Mouse (Mus musculus) left cerebral cortex, postnatal 14 days (tissue): ENCODE measurements around the gene Afmid. TPM values are rescaled to one million over a fixed set of nuclear protein-coding genes. Genes with fewer than 3 reads are reported as not detected.

Experiments used
- DNase-seq, 2 experiments: peaks; one replicate each; pipeline ENCODE4 v3.0.0; 2021 to 2022; ENCODE audit warnings: low spot score in 2 of 2, mixed read lengths in 1 of 2
- intact Hi-C: fragments of 180-260 bp; cut with DNase I; formaldehyde crosslinking; loops from one replicate; pipeline ENCODE4 v1.15.1; 2025
- total RNA-seq, 2 experiments: library from RNA; stranded (reverse); gene quantifications; 2 replicates each; pipeline ENCODE4 v1.2.3; 2021

Afmid gene
- total RNA-seq, 2 experiments from 2014 or later: 7.0 to 8.4 TPM

DNA sequence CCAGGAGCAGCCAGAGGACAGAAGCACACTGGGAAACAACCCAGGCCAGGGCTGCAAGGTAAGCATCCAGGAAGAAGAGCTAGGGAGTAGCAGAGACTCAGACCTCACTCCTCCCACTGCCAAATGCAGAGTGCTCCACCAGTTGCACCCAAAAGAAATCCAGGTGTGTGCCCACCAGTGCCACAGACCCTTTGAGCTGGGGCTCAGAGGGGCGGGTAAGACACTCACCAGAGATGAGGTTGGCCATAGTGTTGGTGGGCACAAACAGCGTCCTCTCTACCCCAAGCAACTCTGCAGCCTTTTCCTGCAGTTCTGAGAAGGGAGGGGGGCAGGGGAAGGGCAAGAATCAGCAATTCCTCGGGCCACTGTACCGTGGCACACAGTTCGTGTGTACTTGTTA lies 45.7 kb downstream of the Afmid start:
- no peak for DNase-seq

DNA sequence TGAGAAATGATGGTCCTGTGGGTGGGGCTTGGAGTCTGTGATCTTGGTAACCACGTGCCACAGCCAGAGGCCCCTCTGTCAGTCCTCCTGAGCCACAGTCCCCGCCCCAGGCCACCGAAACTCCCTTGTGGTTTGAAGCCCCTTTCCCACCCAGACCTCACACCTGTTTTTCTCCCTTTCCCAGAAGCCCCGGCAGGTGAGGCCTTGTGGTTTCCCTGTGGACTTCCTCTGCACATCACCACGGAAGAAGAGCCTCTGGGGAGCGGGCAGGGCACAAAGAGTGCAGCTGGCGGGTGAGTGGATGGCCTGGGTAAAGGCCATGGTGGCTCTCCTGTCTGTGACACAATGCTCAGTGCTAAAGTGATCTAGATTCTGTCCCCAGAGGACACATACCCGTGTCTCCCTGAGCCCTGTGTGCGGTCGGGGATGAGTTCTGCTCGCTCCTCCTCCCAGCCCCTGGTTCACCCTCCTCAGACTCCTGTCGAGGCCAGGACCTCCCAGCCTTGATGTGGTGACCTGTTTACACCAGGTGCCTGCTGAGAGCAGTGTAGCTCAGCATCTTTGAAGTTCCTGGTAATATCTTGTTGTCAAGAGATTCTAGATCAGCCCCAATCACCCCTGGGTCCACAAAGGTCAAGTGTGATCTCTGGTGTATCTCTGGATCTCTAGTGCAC lies 46.3 kb downstream of the Afmid start:
- DNase-seq: no peak
- intact Hi-C loops: loop anchor here (2.0 to 10.0 kb wide), 3 partner anchors 149 to 343 kb away; no protein-coding TSS in a partner anchor

More for the DNA sequence above, 45.7 kb downstream of the Afmid start:
- intact Hi-C loops: loop anchor here (2.0 to 10.0 kb wide), 3 partner anchors 149 to 343 kb away; no protein-coding TSS in a partner anchor

DNA sequence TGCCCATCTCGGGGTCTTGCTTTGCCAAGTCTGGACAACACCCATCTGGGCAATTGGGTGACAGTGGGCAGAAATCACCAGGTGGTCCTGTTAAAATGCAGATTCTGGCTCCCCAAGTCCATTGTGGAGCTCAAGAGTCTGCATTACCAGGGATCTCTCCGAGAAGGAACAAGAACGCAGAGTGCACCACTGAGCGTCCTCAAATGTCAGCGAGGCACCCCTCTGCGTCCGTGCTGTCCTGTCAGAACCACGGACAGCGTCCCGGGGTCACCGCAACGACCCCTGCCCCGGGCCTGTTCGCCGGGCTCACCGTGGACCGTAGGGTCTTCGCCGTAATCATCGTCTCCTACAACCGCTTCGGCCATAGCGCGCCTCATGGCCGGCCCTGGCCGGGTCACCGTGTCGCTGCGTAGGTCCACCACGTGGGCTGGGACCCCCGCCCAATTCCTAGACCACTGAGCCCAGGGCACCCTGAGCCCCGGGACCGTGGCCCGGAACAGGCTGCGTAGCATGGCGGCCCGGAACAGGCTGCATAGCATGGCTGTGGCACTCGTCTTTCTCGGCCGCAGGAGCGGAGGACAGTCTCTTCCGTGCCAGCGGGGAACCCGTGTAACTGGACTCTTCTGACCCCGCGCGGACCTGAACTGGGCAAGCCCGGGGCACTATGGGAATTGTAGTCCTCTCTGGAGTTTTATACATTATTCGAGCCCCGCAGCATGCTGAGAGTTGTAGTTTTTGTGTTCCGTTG lies 47.3 kb downstream of the Afmid start, which contains the start of gene Tha1:
Gene Tha1 (minus strand): TSS at position 621 of the 748 bp plus-strand sequence.
- intact Hi-C loops: loop anchor here (10.0 kb wide), 1 partner anchor 342 kb away; no protein-coding TSS in a partner anchor
- peak; percentile 73 to 79 for DNase-seq

DNA sequence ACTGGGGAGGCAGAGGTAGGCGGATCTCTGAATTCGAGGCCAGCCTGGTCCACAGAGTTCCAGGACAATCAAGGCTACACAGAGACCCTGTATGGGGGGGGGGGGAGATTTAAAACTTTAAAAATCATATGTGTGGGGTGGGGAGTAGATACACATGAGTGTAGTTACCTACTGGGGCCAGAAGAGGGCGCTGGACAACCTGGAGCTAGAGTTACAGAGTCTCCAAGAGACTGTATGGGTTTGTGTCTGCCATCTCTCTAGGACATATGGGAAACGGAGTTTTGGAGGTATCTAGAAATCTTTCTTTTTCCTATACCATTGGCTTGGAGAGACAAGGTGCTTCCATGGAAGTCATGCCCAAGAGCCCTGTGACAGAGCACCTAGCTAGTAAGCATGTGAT lies 48.7 kb downstream of the Afmid start:
- DNase-seq: no peak
- intact Hi-C loops: loop anchor here (10.0 kb wide), 1 partner anchor 340 kb away; no protein-coding TSS in a partner anchor

DNA sequence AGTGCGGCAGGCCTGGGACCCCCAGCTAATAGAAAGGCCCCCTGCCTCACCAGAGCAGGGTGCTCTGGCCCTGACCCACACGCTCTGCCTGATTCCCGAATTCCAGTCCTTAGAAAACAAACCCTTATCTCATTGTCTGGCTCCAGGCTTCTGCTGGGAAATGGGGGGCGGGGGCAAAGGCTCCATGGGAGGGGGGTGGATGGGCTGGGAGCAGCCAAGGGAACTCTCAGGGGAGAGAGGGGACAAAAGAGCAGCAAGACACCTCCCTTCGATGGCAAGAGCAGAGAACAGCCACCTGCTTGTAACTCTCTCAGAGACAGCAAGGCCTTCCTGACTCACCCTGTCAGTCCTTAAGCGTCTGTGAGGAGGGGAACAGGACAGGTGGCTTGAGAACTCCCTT lies 50.0 kb downstream of the Afmid start:
- intact Hi-C loops: loop anchor here (5.0 to 10.0 kb wide), 2 partner anchors 92 to 339 kb away; no protein-coding TSS in a partner anchor
- no peak for DNase-seq

DNA sequence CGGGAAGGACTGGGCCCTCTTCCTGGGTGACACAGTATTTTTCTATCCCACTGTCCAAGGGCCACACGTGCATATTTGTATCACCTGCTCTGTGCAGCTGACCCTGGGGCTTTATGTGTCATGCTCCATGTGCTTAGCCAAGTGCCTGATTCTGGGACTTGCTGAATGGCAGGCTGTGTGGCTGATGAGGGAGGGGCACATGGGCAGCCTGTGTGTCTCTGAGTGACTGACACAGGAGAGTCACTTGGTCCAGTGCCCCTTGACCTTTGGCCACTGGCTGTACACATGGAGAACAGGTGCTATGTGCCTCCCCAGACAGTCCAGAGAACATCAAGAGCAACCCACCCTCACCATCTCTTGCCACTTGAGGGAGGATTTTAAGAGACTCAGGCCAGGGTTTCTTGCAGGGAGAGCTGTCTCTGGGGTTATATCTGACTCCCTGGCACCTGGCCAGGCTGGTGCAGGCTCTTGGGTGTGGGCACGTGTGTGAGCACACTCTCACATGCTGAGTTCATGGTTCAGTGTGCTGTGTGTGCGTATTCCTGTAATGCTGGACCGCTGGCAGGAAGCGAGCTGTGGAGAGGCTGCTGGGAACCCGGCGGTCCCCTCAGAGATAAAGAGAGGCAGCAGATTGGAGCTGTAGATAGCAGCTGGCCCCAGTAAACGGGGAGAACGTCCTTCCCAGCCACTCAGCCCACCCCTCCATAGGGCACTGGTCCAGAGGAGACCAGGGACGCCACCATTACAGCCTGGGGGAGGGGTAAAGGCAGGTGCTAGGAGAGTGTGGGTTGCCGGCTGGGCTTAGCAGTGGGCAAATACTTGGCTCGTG lies 52.4 kb downstream of the Afmid start:
- intact Hi-C loops: loop anchor here (5.0 to 10.0 kb wide), 2 partner anchors 89 to 337 kb away; no protein-coding TSS in a partner anchor
- peak; percentile 43 to 81 for DNase-seq

DNA sequence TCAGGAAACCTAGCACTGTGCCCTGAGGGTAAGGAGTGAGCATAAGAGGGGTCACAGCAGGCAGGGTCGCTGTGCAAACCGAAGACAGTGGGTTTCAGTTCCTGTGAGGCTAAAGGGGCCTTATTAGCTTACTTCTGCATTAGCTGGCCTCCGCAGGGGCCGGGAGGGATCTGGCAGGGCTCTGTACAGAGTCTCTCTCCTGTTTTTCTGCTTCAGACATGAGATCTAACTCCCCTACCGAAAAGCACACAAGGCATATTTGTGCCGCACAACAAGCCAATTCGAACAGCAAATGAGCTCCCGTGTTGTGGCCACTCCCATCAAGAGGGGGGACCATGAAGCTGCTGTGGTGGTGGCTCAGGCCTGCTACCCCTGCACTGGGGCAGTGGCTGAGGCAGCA lies 53.2 kb downstream of the Afmid start:
- intact Hi-C loops: loop anchor here (5.0 to 10.0 kb wide), 2 partner anchors 88 to 336 kb away; no protein-coding TSS in a partner anchor
- DNase-seq: peak in 1 of 2 experiments; percentile 37

DNA sequence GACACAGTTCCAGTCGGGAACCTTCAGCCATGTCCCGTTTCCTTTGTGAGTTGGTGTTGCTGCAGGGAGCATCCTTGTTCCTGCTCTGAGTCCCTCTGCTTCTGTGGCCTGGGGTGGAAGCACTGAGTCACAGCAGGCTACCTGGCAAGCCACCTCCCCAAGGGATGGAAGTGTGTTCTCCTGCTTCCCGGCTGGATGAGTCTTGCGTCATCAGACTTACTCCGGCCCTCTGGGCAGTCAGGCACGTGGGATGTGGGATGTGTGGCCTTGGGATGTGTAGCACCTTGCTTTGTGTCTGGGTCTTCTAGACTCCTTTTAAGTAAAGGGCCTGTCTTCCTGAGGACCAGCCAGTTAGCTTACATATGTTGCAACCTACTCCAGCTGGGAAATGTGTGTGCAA lies 54.0 kb downstream of the Afmid start:
- intact Hi-C loops: loop anchor here (5.0 to 10.0 kb wide), 2 partner anchors 88 to 335 kb away; no protein-coding TSS in a partner anchor
- no peak for DNase-seq

DNA sequence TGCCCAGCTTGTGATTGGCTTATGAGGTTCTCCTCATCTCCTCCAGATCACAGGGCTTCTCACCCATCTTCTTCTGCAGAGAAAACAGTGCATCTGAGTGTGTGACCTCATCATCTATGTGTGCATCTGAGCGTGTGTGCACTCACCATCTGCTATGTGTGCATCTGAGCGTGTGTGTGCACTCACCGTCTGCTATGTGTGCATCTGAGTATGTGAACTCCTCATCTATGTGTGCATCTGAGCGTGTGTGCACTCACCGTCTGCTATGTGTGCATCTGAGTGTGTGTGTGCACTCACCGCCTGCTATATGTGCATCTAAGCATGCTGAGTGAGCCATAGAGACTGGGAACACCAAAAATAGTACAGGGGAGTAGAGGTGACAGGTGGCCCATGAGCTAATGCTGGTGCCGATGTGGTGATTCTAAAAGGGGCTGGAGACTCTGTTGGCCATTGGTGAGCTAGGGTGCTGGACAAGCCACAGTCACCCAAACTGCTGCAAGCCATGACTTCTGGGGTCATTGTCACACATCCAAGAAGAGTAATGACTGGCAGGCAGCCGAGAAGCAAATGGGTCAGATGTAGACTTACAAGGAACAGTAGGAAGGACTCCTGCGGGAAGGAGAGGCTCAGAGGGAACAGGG lies 54.7 kb downstream of the Afmid start:
- intact Hi-C loops: no loop called here
- no peak for DNase-seq

DNA sequence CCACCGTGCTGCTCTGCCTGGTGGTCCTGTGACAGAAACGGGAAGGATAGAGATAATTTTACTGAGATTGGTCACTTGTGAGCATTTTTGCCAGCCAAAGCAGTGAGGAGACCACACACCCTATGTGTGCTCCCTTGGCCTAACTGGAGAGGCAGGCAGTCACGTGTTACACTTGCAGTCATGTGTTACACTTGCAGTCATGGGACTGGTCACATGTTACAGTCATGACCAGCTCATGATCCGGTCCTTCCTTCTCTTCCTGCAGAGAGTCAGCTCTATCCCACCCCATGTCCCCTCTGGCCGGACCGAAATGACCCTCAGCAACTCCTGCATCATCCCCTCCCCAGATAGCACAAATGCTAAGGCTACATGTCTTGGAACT lies 55.2 kb downstream of the Afmid start:
- no peak for DNase-seq
- intact Hi-C loops: no loop called here

DNA sequence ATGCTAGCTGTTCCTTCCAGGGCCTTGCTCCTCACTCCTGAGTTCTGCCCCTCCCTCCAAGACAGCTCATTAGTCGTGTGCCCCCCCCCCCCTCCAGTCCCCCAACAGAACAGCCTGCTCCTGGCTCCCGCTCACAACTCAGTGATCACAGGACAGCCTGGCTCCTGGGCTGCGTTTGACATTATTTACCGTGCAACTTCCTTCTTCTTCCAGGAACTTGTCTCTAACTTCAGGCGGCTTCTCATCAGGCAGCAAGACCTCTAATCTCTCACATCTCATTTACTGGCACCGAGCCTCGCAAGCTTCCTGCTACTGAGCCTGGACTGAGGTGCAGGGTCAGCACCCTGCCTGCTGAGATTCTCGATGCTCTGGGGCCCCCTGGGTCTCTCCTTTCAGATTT lies 56.1 kb downstream of the Afmid start:
- DNase-seq: no peak
- intact Hi-C loops: no loop called here

DNA sequence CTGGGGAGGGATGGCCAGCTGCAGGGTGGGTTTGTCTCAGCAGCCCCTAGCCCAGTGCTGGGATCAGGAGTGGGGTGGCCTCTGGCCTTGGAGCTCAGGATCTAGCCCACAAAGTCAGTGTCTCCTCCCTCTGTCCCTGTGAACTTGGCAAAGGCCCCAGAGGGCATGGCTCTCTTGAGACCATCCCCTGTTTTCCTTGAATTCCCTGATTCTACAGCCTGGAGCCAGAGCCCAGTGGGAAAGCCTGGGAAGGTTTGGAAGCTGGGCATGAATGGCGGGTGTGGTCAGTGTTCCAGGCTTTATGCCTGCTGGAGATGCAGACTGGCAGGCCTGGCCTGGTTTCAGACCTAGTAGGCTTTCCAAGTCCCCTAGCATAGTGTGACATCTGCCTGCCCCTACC lies 56.5 kb downstream of the Afmid start:
- intact Hi-C loops: no loop called here
- no peak for DNase-seq

DNA sequence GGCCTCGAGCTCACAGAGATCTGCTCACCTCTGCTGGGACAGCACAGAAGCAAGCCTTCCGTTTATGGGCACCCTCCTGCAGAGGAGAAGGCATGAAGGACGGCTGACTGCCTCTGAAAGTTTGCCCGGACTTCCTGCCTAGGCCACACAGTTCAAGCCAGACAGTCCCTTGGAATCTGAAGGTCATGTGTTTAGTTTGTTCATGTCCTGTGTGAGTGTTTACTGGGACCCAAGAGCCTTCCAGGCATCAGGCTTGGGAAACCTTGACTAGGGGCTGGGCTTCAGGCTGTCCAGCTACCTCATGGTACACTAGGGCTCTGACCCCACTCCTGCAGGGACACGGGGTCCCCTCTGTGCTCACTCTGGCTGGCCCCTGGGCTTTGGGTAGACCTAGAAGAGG lies 60.3 kb downstream of the Afmid start:
- no peak for DNase-seq
- intact Hi-C loops: no loop called here

DNA sequence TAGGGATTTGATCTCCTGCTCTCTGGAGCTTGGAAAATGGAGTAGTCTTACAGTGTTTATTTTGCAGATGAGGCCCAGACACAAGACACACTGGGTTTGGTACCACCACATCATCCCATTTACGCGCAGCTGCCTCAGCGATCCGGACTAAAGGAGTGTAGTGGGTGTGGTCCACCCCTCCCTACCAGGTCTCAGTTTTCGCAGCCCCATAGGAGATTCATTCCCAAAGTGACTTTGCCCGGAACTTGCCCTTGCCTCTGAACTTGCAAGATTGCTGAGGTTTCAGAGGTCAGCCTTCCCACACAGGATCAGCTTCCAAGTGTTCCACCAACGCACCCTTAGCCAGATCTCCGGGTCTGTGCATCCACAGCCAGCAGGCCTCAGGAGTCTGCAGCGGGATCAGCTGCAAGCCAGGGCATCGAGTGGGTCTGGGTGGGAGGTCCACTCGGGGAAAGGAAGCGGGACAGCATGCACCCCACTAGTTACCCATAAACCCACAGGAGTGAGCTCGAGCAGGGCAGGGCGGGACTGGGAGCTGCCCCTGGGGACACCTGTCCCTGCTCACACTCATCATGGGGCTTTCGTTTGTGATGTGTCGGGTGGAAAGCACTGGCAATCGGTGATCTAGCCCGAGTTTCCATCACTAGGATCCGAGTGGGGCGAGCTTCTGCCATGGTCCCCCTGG lies 62.6 kb downstream of the Afmid start:
- DNase-seq: no peak
- intact Hi-C loops: no loop called here

DNA sequence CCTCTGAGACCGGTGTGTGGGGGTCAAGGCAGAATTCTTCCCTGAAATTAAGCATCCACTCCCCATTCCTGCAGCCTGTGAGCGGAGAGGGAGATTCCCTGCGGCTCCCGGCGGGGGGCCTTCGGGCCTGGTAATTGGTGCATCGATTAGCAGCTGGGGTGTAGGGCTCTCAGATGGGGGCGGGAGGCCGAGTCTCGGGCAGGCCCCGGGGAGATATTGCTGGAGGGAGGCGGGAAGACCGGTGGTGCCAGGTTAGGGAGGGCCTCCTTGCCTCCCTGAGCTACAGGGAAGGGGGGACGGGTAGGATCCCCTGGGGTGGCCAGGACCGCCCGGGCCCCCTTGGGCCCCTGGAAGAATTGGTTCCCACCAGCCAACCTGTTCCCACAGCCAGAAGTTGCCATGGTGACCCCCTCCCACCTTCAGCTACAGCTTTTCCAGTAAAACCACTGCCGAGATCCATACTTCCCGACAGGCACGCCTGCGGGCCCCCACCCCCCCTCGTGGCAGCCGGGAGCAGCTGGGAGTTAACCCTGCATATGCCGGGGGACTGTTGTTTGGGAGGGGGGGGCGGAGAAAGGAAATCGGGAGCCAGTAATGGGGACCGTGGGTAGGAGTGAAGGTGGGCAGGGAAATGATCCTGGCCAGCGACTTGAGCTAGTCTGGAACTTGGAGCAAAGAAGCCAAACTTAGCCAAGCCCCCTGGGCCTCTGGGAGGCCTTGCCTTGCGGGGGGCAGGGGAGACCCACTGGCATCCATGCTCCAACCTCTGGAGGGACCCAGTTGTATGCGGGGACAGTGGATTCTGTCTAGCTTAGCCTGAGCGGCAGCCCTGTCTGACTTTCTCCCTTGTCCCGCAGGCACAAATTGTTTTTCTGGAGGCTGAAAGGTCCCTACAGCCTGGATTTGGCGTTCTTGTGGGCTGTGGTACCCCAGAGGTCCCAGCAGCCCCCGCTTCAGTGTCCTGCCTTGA lies 63.4 kb downstream of the Afmid start:
- DNase-seq: peak in 1 of 2 experiments; percentile 38
- intact Hi-C loops: no loop called here
